Mouse (Mus musculus): ENCODE results near the gene Fam8a1. TPM values are rescaled to one million over a fixed set of nuclear protein-coding genes. Genes with fewer than 3 reads are reported as not detected.
A peak's percentile ranks its signal among the peaks of the same experiment; 100 is the strongest.

Fam8a1 gene
- polyA plus RNA-seq, 1 experiment = 30.1 TPM

DNA sequence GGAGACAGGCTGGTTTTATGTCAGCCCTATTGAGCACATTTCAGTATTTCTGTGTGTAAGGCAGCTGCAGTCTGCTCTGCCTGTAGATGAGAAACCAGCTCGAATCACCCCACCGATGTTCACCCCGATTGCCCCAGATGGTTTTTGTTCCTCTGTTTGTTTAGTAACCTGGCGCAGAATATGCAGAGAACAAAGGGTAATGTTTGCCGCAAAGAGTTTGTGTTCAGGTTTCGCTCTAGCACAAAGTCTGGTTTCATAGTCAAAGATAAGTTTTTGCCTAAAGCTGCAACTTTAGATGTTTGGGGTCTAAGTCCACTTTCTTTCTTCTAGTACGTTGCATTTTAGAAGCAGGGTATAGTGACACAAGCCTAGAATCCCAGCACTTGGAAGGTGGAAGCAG lies 16.7 kb upstream of the Fam8a1 start:
- no peak overlapping the region for H3K27ac ChIP-seq (replicated peaks; ENCODE audit: low read depth, low read length)
- no peak overlapping the region for H3K4me3 ChIP-seq (ENCODE audit: insufficient read depth, low read depth, low read length)
- H3K4me1 ChIP-seq (ENCODE audit: control insufficient read depth, insufficient read depth, insufficient read length, low read length) = no peaks in the 10 kb centered on the region

DNA sequence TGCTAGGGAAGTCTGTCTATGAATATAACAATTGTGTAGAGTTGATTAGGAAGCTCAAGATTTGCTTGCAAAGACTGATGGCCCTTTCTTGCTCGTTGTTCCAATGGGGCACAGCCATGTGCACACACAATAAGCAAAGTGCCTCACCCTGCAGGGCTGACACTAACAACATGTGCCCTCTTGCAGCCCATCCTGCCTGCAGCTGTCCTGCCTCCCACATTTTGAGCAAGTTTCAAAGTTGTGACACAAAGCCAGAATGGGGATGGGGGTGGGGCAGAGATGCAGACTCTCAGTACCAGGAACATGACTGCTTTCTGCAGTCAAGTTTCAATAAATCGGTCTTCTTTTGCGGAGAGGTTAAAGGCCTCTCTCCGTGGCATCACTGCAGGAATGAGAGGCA lies 15.7 kb upstream of the Fam8a1 start:
- H3K4me1 ChIP-seq (ENCODE audit: control insufficient read depth, insufficient read depth, insufficient read length, low read length) = no peaks in the 10 kb centered on the region

DNA sequence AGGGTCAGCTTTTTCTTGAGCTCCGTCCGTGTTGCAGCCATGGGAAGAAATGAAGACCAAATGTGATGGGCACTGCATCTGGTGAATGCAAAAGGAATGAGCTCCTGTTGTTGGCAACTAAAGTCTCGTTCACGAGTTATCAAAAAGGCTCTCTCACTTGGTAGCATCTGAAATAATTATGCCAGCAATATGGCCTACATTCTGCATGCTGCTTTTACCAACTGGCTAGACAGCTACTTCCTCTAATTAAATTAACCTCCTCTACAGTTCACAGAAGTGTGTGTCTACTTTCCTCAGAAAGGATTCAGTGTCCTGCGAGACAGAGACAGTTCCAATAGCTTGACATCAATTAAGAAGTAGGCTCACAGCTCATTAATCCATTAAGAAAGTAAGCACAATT lies 14.8 kb upstream of the Fam8a1 start:
- no peak overlapping the region for H3K4me3 ChIP-seq (ENCODE audit: insufficient read depth, low read depth, low read length)
- no peak overlapping the region for H3K27ac ChIP-seq (replicated peaks; ENCODE audit: low read depth, low read length)
- H3K4me1 ChIP-seq (ENCODE audit: control insufficient read depth, insufficient read depth, insufficient read length, low read length) = no peaks in the 10 kb centered on the region

More for the DNA sequence above, 15.7 kb upstream of the Fam8a1 start:
- Histone ChIP-seq H3K27ac (replicated peaks; ENCODE audit: low read depth, low read length) (no peak overlapping the region), H3K4me3 (ENCODE audit: insufficient read depth, low read depth, low read length) (no peak overlapping the region)

DNA sequence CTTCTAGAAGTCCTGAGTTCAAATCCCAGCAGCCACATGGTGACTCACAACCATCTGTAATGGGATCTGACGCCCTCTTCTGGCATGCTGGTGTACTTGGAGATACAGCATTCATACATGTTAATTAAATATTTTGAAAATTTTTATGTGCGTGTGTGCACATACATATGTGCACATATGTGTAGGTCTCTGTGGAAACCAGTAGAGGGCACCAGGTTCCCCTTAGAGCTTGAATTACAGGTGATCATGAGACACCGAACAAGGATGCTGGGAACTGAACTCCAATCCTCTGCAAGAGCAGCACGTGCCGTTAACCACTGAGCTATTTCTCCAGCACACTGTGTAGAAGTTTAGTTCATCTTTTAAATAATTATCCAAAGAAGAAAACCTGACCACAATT lies 10.1 kb upstream of the Fam8a1 start:
- Histone ChIP-seq H3K4me3 (ENCODE audit: insufficient read depth, low read depth, low read length) (no peak overlapping the region), H3K4me1 (ENCODE audit: control insufficient read depth, insufficient read depth, insufficient read length, low read length) (no peaks in the 10 kb centered on the region), H3K27ac (replicated peaks; ENCODE audit: low read depth, low read length) (no peak overlapping the region)

DNA sequence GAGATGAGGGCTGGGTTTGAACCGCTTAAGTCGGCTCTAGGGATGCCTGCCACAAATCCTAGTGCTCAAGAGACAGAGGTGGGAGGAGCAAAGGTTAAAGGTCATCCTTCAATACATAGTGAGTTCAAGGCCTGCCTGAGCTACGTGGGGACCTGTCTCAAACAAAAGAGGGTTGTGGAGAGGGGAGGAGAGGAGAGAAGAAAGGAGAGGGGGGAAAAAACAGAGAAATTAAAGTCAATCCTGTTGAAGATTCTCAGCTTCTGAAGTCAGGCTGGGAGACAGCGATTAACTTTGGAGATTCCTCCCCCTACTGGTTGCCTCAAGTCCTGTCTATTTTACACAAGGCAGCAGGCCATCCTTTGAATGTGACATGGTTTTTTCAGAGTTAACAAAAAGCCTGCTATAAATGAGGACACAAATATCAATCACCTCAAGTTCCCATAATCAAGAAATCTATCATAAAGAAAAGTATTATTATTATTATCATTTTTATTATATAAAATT lies 5.8 kb upstream of the Fam8a1 start:
- Histone ChIP-seq H3K27ac (replicated peaks; ENCODE audit: low read depth, low read length) (no peak overlapping the region), H3K4me3 (ENCODE audit: insufficient read depth, low read depth, low read length) (no peak overlapping the region), H3K4me1 (ENCODE audit: control insufficient read depth, insufficient read depth, insufficient read length, low read length) (no peaks in the 10 kb centered on the region)

DNA sequence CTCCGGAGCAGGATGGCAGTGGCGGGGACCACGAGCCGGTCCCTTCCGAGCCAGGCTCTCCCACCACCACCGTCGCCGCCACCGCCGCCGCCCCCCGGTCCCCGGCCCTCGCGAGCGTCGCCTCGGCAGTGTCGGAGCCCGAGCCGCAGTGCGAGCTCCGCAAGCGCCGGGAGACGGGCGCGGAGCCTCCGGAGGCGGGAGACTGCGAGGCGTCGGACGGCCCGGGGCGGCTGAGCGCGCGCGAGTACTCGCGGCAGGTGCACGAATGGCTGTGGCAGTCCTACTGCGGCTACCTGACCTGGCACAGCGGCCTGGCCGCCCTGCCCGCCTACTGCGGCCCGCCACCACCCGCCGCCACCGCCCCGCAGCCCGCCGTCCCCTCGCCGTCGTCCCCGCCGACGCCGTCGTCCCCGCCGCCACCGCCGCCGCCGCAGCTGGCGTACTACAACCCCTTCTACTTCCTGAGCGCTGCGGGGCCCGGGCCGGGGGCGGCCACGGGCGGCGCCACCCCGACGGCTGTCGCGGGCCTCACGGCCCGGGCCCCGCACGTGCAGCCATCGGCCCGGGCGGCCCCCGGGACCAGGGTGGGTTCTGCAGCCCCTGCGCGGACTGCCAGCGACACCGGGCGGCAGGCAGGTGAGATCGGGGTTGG lies 424 bp downstream of the Fam8a1 start:
- peaks cover 3% of the 10 kb centered on the region; the same call in 1 of the 2 replicates for H3K4me1 ChIP-seq (ENCODE audit: control insufficient read depth, insufficient read depth, insufficient read length, low read length)
- H3K27ac ChIP-seq (replicated peaks; ENCODE audit: low read depth, low read length) = no peak overlapping the region
- peak overlapping the region; percentile 97 for H3K4me3 ChIP-seq (ENCODE audit: insufficient read depth, low read depth, low read length)

DNA sequence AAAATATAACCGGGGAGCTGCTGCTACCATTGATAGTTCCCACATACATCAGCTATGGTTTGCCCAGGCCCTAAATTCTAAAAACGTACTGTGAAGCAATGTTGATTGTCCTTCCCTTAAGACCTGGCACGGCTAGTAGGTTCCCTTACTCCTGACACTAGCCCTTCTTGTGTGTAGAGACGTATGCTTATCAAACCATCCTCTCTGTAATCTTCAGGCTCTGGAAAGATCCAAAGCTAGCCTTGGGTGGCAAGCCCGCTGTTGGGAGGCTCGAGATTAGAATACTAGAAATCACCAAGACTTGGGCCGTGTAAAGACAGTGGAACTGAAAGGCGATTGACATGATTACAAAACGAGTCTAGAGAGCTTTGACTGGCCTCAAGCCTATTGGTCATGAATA lies 1.2 kb downstream of the Fam8a1 start:
- H3K4me3 ChIP-seq (ENCODE audit: insufficient read depth, low read depth, low read length) = peak overlapping the region; percentile 49
- peaks cover 3% of the 10 kb centered on the region; the same call in 1 of the 2 replicates for H3K4me1 ChIP-seq (ENCODE audit: control insufficient read depth, insufficient read depth, insufficient read length, low read length)
- peak overlapping the region; percentile 16; the same call in 1 of the 2 replicates for H3K27ac ChIP-seq (replicated peaks; ENCODE audit: low read depth, low read length)

DNA sequence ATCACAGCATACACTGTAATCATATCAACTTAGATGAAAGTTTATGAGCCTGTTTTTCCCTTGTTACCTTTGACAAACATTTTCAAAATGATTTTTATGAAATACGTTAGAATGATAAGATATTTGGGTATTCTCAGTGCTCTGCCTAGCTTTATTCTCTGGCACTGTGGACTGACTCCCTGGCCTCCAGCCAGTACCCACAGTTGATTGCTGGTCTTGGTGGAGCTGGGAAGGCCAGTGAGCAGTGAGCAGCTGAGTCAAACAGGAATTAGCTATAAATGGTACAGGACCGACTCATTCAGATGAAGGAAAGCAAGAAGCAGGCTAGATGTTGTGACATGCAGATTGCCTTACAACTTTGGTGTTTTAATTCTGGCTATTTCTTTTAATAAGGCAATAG lies 5.3 kb downstream of the Fam8a1 start:
- Histone ChIP-seq H3K4me3 (ENCODE audit: insufficient read depth, low read depth, low read length) (no peak overlapping the region), H3K27ac (replicated peaks; ENCODE audit: low read depth, low read length) (no peak overlapping the region)

DNA sequence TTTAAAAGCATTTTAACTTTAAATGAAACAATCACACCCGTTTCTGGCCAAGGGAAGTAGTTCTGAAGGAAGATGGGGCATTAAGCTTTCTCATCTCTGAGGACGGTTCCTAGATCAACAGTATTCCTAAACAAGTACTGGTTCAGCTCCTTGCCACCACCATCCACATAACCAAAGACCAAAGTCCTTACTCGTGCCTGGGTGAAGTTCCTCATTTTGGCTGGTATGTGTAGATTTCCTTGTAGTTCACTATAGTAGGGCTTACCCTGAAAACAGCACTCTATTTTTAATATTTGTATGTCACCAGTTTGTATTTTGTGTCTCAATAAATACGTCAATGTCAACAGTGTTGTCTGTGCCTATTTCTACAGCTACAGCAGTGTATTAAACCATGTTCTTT lies 8.4 kb downstream of the Fam8a1 start:
- H3K4me3 ChIP-seq (ENCODE audit: insufficient read depth, low read depth, low read length) = no peak overlapping the region
- H3K4me1 ChIP-seq (ENCODE audit: control insufficient read depth, insufficient read depth, insufficient read length, low read length) = no peaks in the 10 kb centered on the region
- no peak overlapping the region for H3K27ac ChIP-seq (replicated peaks; ENCODE audit: low read depth, low read length)

More for the DNA sequence above, 5.3 kb downstream of the Fam8a1 start:
- peaks cover 3% of the 10 kb centered on the region; the same call in 1 of the 2 replicates for H3K4me1 ChIP-seq (ENCODE audit: control insufficient read depth, insufficient read depth, insufficient read length, low read length)

DNA sequence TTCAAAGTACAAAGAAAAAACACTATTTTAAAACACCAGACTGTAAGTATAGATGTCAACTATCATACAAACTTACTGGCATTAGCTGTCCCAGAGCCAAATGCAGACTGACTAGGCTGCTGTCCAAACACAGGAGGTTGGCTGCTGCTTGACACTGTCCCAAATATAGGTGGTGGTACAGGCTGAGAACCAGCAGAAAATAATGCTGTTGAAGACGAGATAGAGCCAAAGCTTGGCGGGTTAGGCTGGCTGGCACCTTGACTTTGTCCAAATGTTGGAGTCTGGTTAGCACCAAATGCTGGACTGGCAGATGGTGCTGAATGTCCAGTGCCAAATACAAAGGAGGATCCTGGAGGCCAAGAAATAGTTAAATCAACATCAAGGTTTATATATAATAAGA lies 13.6 kb downstream of the Fam8a1 start:
- Histone ChIP-seq H3K27ac (replicated peaks; ENCODE audit: low read depth, low read length) (no peak overlapping the region), H3K4me1 (ENCODE audit: control insufficient read depth, insufficient read depth, insufficient read length, low read length) (no peaks in the 10 kb centered on the region), H3K4me3 (ENCODE audit: insufficient read depth, low read depth, low read length) (no peak overlapping the region)

DNA sequence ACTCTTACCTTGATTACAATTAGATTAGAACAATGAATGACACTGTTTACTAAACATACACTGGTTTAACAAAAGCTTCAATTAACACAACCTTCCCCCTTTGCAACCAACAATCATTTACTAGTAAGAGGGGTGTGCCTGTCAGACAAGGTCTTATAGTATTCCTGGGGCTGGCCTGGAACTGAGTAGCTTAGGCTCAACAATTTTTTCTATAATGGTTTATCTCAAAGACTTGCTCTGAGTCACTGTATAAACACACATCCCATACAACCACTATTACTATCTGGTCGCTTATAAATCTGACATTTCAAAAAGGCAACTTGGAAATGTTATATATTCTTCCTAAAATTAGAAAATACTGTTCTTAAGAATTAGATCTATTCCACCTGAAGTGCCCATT lies 14.0 kb downstream of the Fam8a1 start:
- no peaks in the 10 kb centered on the region for H3K4me1 ChIP-seq (ENCODE audit: control insufficient read depth, insufficient read depth, insufficient read length, low read length)
- no peak overlapping the region for H3K27ac ChIP-seq (replicated peaks; ENCODE audit: low read depth, low read length)
- no peak overlapping the region for H3K4me3 ChIP-seq (ENCODE audit: insufficient read depth, low read depth, low read length)

DNA sequence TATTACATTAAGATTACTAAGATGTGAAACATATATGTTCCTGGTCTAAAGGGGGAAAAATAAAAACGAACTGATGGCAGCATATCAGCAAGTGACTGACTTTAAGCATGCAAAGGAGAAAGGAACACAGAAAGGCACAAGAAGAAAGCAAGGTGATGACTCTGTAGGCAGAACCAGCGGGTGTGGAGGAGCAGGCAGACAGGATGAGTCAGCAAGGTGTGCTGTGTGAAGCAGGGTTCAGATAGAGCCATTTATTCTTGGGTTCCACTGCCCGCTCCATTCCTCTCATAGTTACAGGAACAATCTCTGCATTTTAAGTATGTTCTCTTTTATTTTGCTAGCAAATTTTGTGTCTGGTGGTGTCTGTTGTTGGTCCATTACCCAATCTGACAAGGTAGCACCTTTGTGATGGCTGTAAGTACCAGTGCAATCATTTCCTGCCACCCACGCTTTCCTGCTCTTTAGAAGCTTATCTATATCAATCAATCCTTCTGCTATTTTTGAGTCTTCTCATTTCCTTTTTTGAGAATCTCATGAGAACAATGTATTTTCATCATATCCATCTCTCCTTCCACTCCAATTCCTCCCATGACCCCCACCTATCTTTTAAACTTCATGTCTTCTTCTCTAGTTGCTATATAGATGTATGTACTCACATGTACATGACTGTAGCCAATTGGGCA lies 21.4 kb downstream of the Fam8a1 start:
- H3K4me3 ChIP-seq (ENCODE audit: insufficient read depth, low read depth, low read length) = no peak overlapping the region

DNA sequence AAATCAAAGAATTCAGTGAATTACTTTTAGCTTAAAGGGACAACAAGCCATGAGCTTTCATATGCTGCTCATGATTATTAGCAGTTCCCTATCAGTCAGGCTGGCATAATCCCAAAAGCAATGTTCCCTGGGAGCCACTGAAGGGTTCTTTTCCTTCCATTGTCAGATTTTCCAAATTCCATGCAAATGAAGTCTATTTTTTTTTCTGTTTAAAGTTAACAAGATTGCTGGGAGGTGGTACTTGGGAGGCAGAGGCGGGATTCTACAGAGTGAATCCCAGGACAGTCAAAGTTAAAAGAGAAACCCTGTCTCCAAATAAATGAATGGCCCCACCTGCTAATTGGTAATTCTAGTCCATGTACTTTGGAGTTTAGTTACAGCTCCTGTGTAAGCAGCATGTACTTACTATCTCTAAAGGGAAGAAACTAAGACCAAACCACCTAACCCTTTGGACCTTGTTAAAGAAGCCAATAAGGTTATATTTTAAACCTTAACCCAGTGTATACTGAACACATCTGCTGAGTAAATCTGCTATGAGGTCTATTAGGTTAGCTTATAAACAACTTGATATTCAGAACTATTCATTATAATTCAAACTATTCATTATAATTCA lies 26.1 kb downstream of the Fam8a1 start:
- Histone ChIP-seq H3K4me1 (ENCODE audit: control insufficient read depth, insufficient read depth, insufficient read length, low read length) (no peaks in the 10 kb centered on the region; the same call in 1 of the 2 replicates), H3K27ac (replicated peaks; ENCODE audit: low read depth, low read length) (no peak overlapping the region), H3K4me3 (ENCODE audit: insufficient read depth, low read depth, low read length) (no peak overlapping the region)

More for the DNA sequence above, 21.4 kb downstream of the Fam8a1 start:
- no peaks in the 10 kb centered on the region; the same call in 1 of the 2 replicates for H3K4me1 ChIP-seq (ENCODE audit: control insufficient read depth, insufficient read depth, insufficient read length, low read length)
- H3K27ac ChIP-seq (replicated peaks; ENCODE audit: low read depth, low read length) = no peak overlapping the region

DNA sequence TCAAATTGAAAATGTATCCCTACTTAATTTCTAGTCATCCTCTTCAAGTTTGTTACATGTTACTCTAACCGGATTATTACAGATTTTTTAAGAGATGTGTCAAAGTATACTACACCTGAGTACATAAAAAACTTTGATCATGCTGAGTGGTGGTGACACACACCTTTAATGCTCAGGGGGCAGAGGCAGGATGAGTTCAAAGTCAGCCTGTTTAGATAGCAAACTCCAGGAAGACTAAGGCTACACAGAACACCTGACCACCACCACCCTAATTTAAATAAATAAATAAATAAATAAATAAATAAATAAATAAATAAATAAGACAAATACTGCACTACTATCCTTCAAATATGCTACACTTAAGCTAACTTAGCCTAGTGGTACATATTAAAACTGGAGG lies 26.6 kb downstream of the Fam8a1 start:
- Histone ChIP-seq H3K4me1 (ENCODE audit: control insufficient read depth, insufficient read depth, insufficient read length, low read length) (no peaks in the 10 kb centered on the region; the same call in 1 of the 2 replicates), H3K4me3 (ENCODE audit: insufficient read depth, low read depth, low read length) (no peak overlapping the region), H3K27ac (replicated peaks; ENCODE audit: low read depth, low read length) (no peak overlapping the region)

DNA sequence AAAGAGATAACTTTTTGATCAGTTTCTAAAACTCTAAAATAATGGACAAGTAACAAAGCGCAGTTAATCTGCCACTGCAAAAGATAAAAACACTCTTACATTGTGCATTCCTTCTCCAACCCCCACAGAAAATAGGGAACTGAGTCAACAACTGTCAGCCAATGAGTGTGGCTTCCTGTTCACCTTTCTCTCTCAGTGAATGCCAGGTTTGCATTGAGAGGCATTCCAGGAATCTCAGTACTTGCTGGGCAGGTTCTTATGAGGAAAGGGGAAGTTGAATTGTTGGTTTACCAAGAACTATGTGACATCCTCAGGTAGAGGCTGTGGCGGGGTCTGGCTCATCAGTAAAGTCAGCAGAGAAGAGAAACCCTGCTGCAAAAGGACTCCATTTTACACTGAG lies 27.5 kb downstream of the Fam8a1 start:
- no peaks in the 10 kb centered on the region; the same call in 1 of the 2 replicates for H3K4me1 ChIP-seq (ENCODE audit: control insufficient read depth, insufficient read depth, insufficient read length, low read length)
- H3K27ac ChIP-seq (replicated peaks; ENCODE audit: low read depth, low read length) = no peak overlapping the region
- no peak overlapping the region for H3K4me3 ChIP-seq (ENCODE audit: insufficient read depth, low read depth, low read length)
